ENCODE assay signal across 9 mouse cellular contexts in the genomic region with DNA sequence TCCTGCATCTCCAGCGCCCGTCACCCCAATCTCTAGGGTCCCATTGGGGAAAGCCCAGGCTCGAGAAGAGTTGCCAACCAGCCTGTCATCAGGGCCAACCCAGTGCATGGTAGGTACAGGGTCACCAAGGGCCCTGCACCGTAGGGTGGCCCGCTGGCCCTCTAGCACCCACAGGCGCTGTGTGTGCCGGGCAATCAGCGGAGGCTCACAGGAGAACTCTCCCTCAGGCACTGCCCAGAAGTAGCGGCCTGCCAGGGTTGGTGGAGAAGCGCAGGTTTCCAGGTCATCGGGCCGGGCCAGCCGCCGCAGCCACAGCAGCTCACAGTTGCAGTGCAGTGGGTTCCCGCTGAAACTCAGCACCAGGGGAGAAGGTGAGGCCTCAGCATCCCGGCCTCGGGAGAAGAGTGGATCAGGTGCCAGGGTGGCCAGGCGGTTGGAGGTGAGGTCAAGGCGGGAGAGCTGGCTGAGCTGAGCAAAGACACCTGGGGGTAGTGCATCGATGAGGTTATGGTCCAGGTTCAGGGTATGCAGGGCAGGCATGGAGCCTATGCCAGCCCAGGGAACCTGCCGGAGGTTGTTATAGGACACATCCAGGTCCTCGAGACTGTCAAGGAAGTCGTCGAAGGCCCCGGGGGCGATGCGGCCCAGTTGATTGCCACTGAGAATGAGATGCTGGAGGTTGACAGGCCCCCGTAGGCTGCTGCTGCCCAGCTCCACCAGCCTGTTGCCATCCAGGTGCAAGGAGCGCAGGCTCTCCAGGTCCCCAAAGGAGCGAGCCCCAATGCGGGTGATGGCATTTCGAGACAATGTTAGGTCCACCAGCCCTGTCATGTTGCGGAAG. TPM values are rescaled to one million over a fixed set of nuclear protein-coding genes. Genes with fewer than 3 reads are reported as not detected.
DNase-seq lines count a peak whose midpoint lies in the region; ATAC-seq lines count a peak whose summit lies in the region.
"Had no signal": no experiment of that assay in that cellular context is flagged by ENCODE, and none has a peak within 500 bp of the region (broad histone marks: within the 10 kb centered on the region; RNA-seq: fewer than 3 reads in every experiment).

No protein-coding gene starts in this region.

- peak overlapping the region; percentile 94; the same call in 1 of the 2 replicates for H3K27ac ChIP-seq in forebrain, embryonic 12.5 days
- H3K27ac ChIP-seq in liver, embryonic 13.5 days = no peak overlapping the region
- H3K27ac ChIP-seq: macrophage had no signal

- peak overlapping the region; percentile 96 for H3K4me3 ChIP-seq in forebrain, embryonic 12.5 days (replicated peaks)
- H3K4me3 ChIP-seq in liver, embryonic 13.5 days (replicated peaks) = no peak overlapping the region

- DNase-seq in kidney, adult 18-20 months = peak; percentile 3
- no peak for DNase-seq in kidney, postnatal 25 days
- DNase-seq in ZHBTc4 (ENCODE audit: low read depth, low spot score) = peak; percentile 23
- DNase-seq in liver, embryonic 13.5 days = no peak
- DNase-seq in layer of hippocampus, adult 8-10 months (ENCODE audit: low spot score in 2 of 2) = no peak
- DNase-seq in right cerebral cortex, adult 18-20 months = no peak

- peaks cover 4% of the 10 kb centered on the region; the same call in 1 of the 2 replicates for H3K27me3 ChIP-seq in forebrain, embryonic 12.5 days
- H3K27me3 ChIP-seq in liver, embryonic 13.5 days = peaks cover 45% of the 10 kb centered on the region

- peaks cover 30% of the 10 kb centered on the region for H3K36me3 ChIP-seq in forebrain, embryonic 12.5 days (replicated peaks)
- peaks cover 7% of the 10 kb centered on the region; the same call in 1 of the 2 replicates for H3K36me3 ChIP-seq in liver, embryonic 13.5 days

- H3K4me1 ChIP-seq in forebrain, embryonic 12.5 days = peaks cover 36% of the 10 kb centered on the region
- peaks cover 31% of the 10 kb centered on the region for H3K4me1 ChIP-seq in liver, embryonic 13.5 days (replicated peaks)

- no peaks in the 10 kb centered on the region for H3K9me3 ChIP-seq in forebrain, embryonic 12.5 days
- H3K9me3 ChIP-seq in liver, embryonic 13.5 days (replicated peaks) = no peaks in the 10 kb centered on the region

- no peak for ATAC-seq in forebrain, embryonic 12.5 days (ENCODE audit: low FRiP score)
- ATAC-seq in liver, embryonic 13.5 days (ENCODE audit: low read depth) = no peak
- no peak for ATAC-seq in erythroblast, adult 5-6 weeks (replicated peaks; ENCODE audit: low FRiP score, poor library complexity, severe bottlenecking)

- peak overlapping the region; percentile 85 for H3K4me2 ChIP-seq in forebrain, embryonic 12.5 days
- H3K4me2 ChIP-seq in liver, embryonic 13.5 days = peak overlapping the region; percentile 89

- peak overlapping the region; percentile 98 for H3K9ac ChIP-seq in forebrain, embryonic 12.5 days
- no peak overlapping the region for H3K9ac ChIP-seq in liver, embryonic 13.5 days

- WGBS in forebrain, embryonic 12.5 days = 90% methylated on average over 33 of the region's 33 CpGs
- 90% methylated on average over 33 of the region's 33 CpGs for WGBS in liver, embryonic 13.5 days (ENCODE audit: insufficient replicate concordance)

RNA-seq across cellular contexts. Expression of a gene that starts 1.8 kb away (rescaled TPM):
- polyA plus RNA-seq in forebrain, embryonic 12.5 days (2016; fragmentation: Nextera tagmentation; extraction: Ambion mirVana) = 11.4 and 13.3 TPM in 2 replicates
- polyA plus RNA-seq in liver, embryonic 13.5 days (2015; fragmentation: Nextera tagmentation; extraction: Ambion mirVana) = 0.43 and 0.59 TPM in 2 replicates
- total RNA-seq in erythroblast, adult 5-6 weeks (2015; ENCODE audit: low replicate concordance) = 0.38 and 0.63 TPM in 2 replicates
- not detected in 2 replicates for total RNA-seq in erythroblast, adult 5-6 weeks (2017; ENCODE audit: low replicate concordance)
- 10 to 100 TPM; 31.0 to 34.7 (median 32.0) TPM for total RNA-seq in layer of hippocampus, adult 8-10 months (2022)

RNA-seq across cellular contexts. Expression of a gene that starts 11.8 kb away (rescaled TPM):
- polyA plus RNA-seq in forebrain, embryonic 12.5 days (2016; fragmentation: Nextera tagmentation; extraction: Ambion mirVana) = 57.8 and 63.0 TPM in 2 replicates
- 31.3 and 32.3 TPM in 2 replicates for polyA plus RNA-seq in liver, embryonic 13.5 days (2015; fragmentation: Nextera tagmentation; extraction: Ambion mirVana)
- total RNA-seq in erythroblast, adult 5-6 weeks (2015; ENCODE audit: low replicate concordance) = 10.9 and 17.3 TPM in 2 replicates
- total RNA-seq in erythroblast, adult 5-6 weeks (2017; ENCODE audit: low replicate concordance) = 2.9 and 10.6 TPM in 2 replicates
- 10 to 100 TPM; 22.7 to 26.4 (median 22.7) TPM for total RNA-seq in layer of hippocampus, adult 8-10 months (2022)

Comparison
In these comparisons a context has a peak if more than half of its experiments do, and no peak if none do; other contexts are left out.
1. DNase-seq: peak in kidney, adult 18-20 months (single experiment) and ZHBTc4 (single experiment); none in kidney, postnatal 25 days (0 of 2), liver, embryonic 13.5 days (single experiment), layer of hippocampus, adult 8-10 months (0 of 2) and right cerebral cortex, adult 18-20 months (single experiment).
2. RNA of a gene that starts 1.8 kb away (total RNA-seq): 31.0 to 34.7 TPM in layer of hippocampus, adult 8-10 months; 0.38 to 0.63 TPM in erythroblast, adult 5-6 weeks; every median in the first group is over 10 times any median in the second.